Mouse (Mus musculus) liver, postnatal 0 days (tissue): ENCODE data around the gene Ralgapa1. TPM values are rescaled to one million over a fixed set of nuclear protein-coding genes. Genes with fewer than 3 reads are reported as not detected.
"Not testable (repeated sequence)": the region's sequence is repeated elsewhere in the genome, so short reads cannot be mapped to it uniquely, and the experiment has no call there.

Source experiments
- ATAC-seq: fragments of 200-750 bp; cut with Nextera tagmentation; 2 replicates; pipeline ENCODE4 v1.8.0; 2017; ENCODE audit warnings: mild to moderate bottlenecking, moderate library complexity
- DNase-seq: peaks from one replicate; pipeline ENCODE4 v3.0.0-alpha.2; 2016
- H3K27ac ChIP-seq: fragments of 300-500 bp; sonication (generic); 2 replicates; pipeline ENCODE4 v1.5.1; 2014; ENCODE audit warnings: antibody characterized with exemption, moderate library complexity, mild to moderate bottlenecking, low read depth
- H3K27me3 ChIP-seq: fragments of 300-500 bp; sonication (generic); 2 replicates; pipeline ENCODE4 v1.6.1; 2014; ENCODE audit warnings: low read length, control low read depth, mixed read lengths; ENCODE audit not compliant: insufficient read depth
- H3K36me3 ChIP-seq: fragments of 300-500 bp; sonication (generic); replicated peaks from 2 replicates; pipeline ENCODE4 v1.6.1; 2014; ENCODE audit warnings: mild to moderate bottlenecking, control low read depth, low read length, moderate library complexity, mixed read lengths; ENCODE audit not compliant: insufficient read depth
- H3K4me1 ChIP-seq: fragments of 300-500 bp; sonication (generic); 2 replicates; pipeline ENCODE4 v1.6.1; 2014; ENCODE audit warnings: antibody characterized with exemption, mild to moderate bottlenecking, control low read depth; ENCODE audit not compliant: insufficient read depth
- H3K4me2 ChIP-seq: fragments of 300-500 bp; sonication (generic); 2 replicates; pipeline ENCODE4 v1.6.1; 2014; ENCODE audit warnings: low read depth, mild to moderate bottlenecking, low read length, moderate library complexity, mixed read lengths
- H3K4me3 ChIP-seq: fragments of 300-500 bp; sonication (generic); 2 replicates; pipeline ENCODE4 v1.5.1; 2014; ENCODE audit warnings: low read depth, low read length
- H3K9ac ChIP-seq: fragments of 300-500 bp; sonication (generic); replicated peaks from 2 replicates; pipeline ENCODE4 v1.6.1; 2014; ENCODE audit warnings: mild to moderate bottlenecking, moderate library complexity
- H3K9me3 ChIP-seq: fragments of 300-500 bp; sonication (generic); 2 replicates; pipeline ENCODE4 v1.6.1; 2016; ENCODE audit warnings: mild to moderate bottlenecking, control low read depth, low read length, mixed read lengths
- CTCF ChIP-seq: sonication (generic); IDR thresholded peaks from 2 replicates; pipeline ENCODE4 v1.5.1; 2016; ENCODE audit warnings: antibody characterized with exemption, low read depth
- EP300 ChIP-seq: IDR thresholded peaks from 2 replicates; pipeline ENCODE4 v1.6.1; 2016; ENCODE audit warnings: antibody characterized with exemption, low read depth, mild to moderate bottlenecking
- WGBS: fragments of 180-500 bp; shearing (Covaris S2); extraction: QIAGEN DNeasy Blood & Tissue Kit; methylation state at CpG from one replicate; pipeline ENCODE4 v1.1.7; 2014; ENCODE audit not compliant: insufficient replicate concordance; 5-methylcytosine and 5-hydroxymethylcytosine counted together
- microRNA-seq: library from miRNA; unstranded; fragments of <30 nt; microRNA quantifications from one replicate; pipeline ENCODE4, GENCODE M21; 2016
- polyA plus RNA-seq: library from polyadenylated mRNA; unstranded; fragments of >200 nt; fragmentation: Nextera tagmentation; extraction: Ambion mirVana; gene quantifications from 2 replicates; pipeline ENCODE4 v1.2.1, GENCODE M21; 2015

Gene Ralgapa1
- polyA plus RNA-seq, 1 experiment from 2014 or later = 2.8 TPM

- Histone ChIP-seq H3K9ac (no peak overlapping the region), H3K27me3 (no peaks in the 10 kb centered on the region), H3K9me3 (no peaks in the 10 kb centered on the region), H3K4me1 (0 out of 2 replicates have a peak, but pooled peaks cover 3% of the 10 kb centered on the region), H3K36me3 (no peaks in the 10 kb centered on the region), H3K27ac (no peak overlapping the region), H3K4me3 (no peak overlapping the region), H3K4me2 (no peak overlapping the region)
- 0 out of 2 replicates have a peak, but pooled peaks have one; percentile 8 for TF ChIP-seq CTCF
- no peak for TF ChIP-seq EP300
- no peak for DNase-seq
- WGBS = 79% methylated on average over 9 of the region's 9 CpGs
- ATAC-seq = no peak
Observed at GRCm38 (mm10) chr12:55564187-55564963, 256.6 kb downstream of the Ralgapa1 start.

GRCm38 (mm10) chr12:55563742-55564141 is 257.2 kb downstream of the Ralgapa1 start:
- ATAC-seq (no peak), DNase-seq (no peak)
- Histone ChIP-seq H3K4me2 (no peak overlapping the region), H3K9ac (no peak overlapping the region), H3K27me3 (no peaks in the 10 kb centered on the region), H3K4me1 (0 out of 2 replicates have a peak, but pooled peaks cover 3% of the 10 kb centered on the region), H3K9me3 (no peaks in the 10 kb centered on the region), H3K27ac (no peak overlapping the region), H3K4me3 (no peak overlapping the region), H3K36me3 (no peaks in the 10 kb centered on the region)
- WGBS = 82% methylated on average over 3 of the region's 3 CpGs
- TF ChIP-seq CTCF = no peak
- TF ChIP-seq EP300 = no peak

GRCm38 (mm10) chr12:55560025-55560690 is 260.8 kb downstream of the Ralgapa1 start:
- Histone ChIP-seq H3K9ac (peak overlapping the region; percentile 48; the same call in 1 of the 2 replicates), H3K9me3 (no peaks in the 10 kb centered on the region), H3K27me3 (no peaks in the 10 kb centered on the region), H3K4me3 (peak overlapping the region; percentile 53), H3K4me2 (peak overlapping the region; percentile 74), H3K36me3 (no peaks in the 10 kb centered on the region), H3K4me1 (0 out of 2 replicates have a peak, but pooled peaks cover 3% of the 10 kb centered on the region), H3K27ac (no peak overlapping the region)
- TF ChIP-seq EP300 (no peak), CTCF (no peak)
- DNase-seq = peak; percentile 43
- ATAC-seq = no peak
- WGBS = 11% methylated on average over 19 of the region's 19 CpGs

- H3K27ac ChIP-seq = no peak overlapping the region
- 0 out of 2 replicates have a peak, but pooled peaks cover 3% of the 10 kb centered on the region for H3K4me1 ChIP-seq
- H3K9ac ChIP-seq = no peak overlapping the region
- H3K9me3 ChIP-seq = no peaks in the 10 kb centered on the region
- no peak overlapping the region for H3K4me2 ChIP-seq
- H3K4me3 ChIP-seq = no peak overlapping the region
- DNase-seq (no peak), ATAC-seq (no peak)
- 71% methylated on average over 12 of the region's 12 CpGs for WGBS
- no peaks in the 10 kb centered on the region for H3K36me3 ChIP-seq
- H3K27me3 ChIP-seq = no peaks in the 10 kb centered on the region
- no peak for TF ChIP-seq CTCF
- TF ChIP-seq EP300 = no peak
Observed at GRCm38 (mm10) chr12:55559184-55559855, 261.6 kb downstream of the Ralgapa1 start.

GRCm38 (mm10) chr12:55557866-55558265 is 263.1 kb downstream of the Ralgapa1 start:
- Histone ChIP-seq H3K27ac (no peak overlapping the region), H3K9ac (no peak overlapping the region), H3K4me1 (0 out of 2 replicates have a peak, but pooled peaks cover 3% of the 10 kb centered on the region), H3K4me2 (no peak overlapping the region), H3K36me3 (no peaks in the 10 kb centered on the region), H3K9me3 (no peaks in the 10 kb centered on the region), H3K27me3 (no peaks in the 10 kb centered on the region), H3K4me3 (no peak overlapping the region)
- TF ChIP-seq CTCF = no peak
- no peak for TF ChIP-seq EP300
- no peak for ATAC-seq
- no peak for DNase-seq
- WGBS = 80% methylated on average over 6 of the region's 6 CpGs

- 76% methylated on average over 6 of the region's 6 CpGs for WGBS
- not testable (repeated sequence) for H3K4me1 ChIP-seq, DNase-seq, H3K36me3 ChIP-seq, H3K4me2 ChIP-seq, H3K27me3 ChIP-seq, H3K9me3 ChIP-seq, ATAC-seq, H3K9ac ChIP-seq, H3K4me3 ChIP-seq, H3K27ac ChIP-seq
Observed at GRCm38 (mm10) chr12:55554901-55555300, 266.1 kb downstream of the Ralgapa1 start.

Small RNA genes within 50 kb of the gene (microRNA-seq; reads per million reads assigned to microRNA genes)
- 1.2 reads per million for gene Gm23394

Other genes starting within 250 kb of the Ralgapa1 start
- gene Insm2, start 221.7 kb downstream of the Ralgapa1 start, polyA plus RNA-seq = 0.05 TPM in 1 of 2 replicates, not detected in the other
- gene Brms1l, start 15.2 kb upstream of the Ralgapa1 start, polyA plus RNA-seq = 5.3 and 6.9 TPM in 2 replicates